Mouse (Mus musculus) hindbrain, embryonic 15.5 days (tissue): ENCODE data around the gene Gm10283. TPM values are rescaled to one million over a fixed set of nuclear protein-coding genes. Genes with fewer than 3 reads are reported as not detected.
"Not testable (repeated sequence)": the region's sequence is repeated elsewhere in the genome, so short reads cannot be mapped to it uniquely, and the experiment has no call there.

Source experiments
- ATAC-seq: fragments of 200-750 bp; cut with Nextera tagmentation; 2 replicates; pipeline ENCODE4 v1.8.0; 2017; ENCODE audit warnings: low read depth, moderate number of reproducible peaks, moderate TSS enrichment; ENCODE audit not compliant: low FRiP score
- H3K27ac ChIP-seq: fragments of 300-500 bp; sonication (generic); replicated peaks from 2 replicates; pipeline ENCODE4 v1.5.1; 2015; ENCODE audit warnings: mild to moderate bottlenecking, inconsistent platforms
- H3K27me3 ChIP-seq: fragments of 300-500 bp; sonication (generic); 2 replicates; pipeline ENCODE4 v1.6.1; 2015; ENCODE audit warnings: control low read depth, inconsistent platforms
- H3K36me3 ChIP-seq: fragments of 300-500 bp; sonication (generic); 2 replicates; pipeline ENCODE4 v1.6.1; 2015; ENCODE audit warnings: control low read depth, inconsistent platforms
- H3K4me1 ChIP-seq: fragments of 300-500 bp; sonication (generic); replicated peaks from 2 replicates; pipeline ENCODE4 v1.6.1; 2015; ENCODE audit warnings: control low read depth, inconsistent platforms
- H3K4me2 ChIP-seq: fragments of 300-500 bp; sonication (generic); 2 replicates; pipeline ENCODE4 v1.6.1; 2015; ENCODE audit warnings: moderate library complexity, mild to moderate bottlenecking, inconsistent platforms
- H3K4me3 ChIP-seq: fragments of 300-500 bp; sonication (generic); 2 replicates; pipeline ENCODE4 v1.5.1; 2015; ENCODE audit warnings: mild to moderate bottlenecking, inconsistent platforms
- H3K9ac ChIP-seq: fragments of 300-500 bp; sonication (generic); 2 replicates; pipeline ENCODE4 v1.6.1; 2015; ENCODE audit warnings: inconsistent platforms
- H3K9me3 ChIP-seq: fragments of 300-500 bp; sonication (generic); 2 replicates; pipeline ENCODE4 v1.6.1; 2016; ENCODE audit warnings: control low read depth, inconsistent platforms
- WGBS: fragments of 180-500 bp; shearing (Covaris S2); methylation state at CpG from one replicate; pipeline ENCODE4 v1.1.7; 2015; 5-methylcytosine and 5-hydroxymethylcytosine counted together
- polyA plus RNA-seq: library from polyadenylated mRNA; unstranded; fragments of >200 nt; fragmentation: Nextera tagmentation; extraction: Ambion mirVana; gene quantifications from 2 replicates; pipeline ENCODE4 v1.2.1, GENCODE M21; 2015

The Gm10283 gene
- not detected in 2 replicates for polyA plus RNA-seq

DNA sequence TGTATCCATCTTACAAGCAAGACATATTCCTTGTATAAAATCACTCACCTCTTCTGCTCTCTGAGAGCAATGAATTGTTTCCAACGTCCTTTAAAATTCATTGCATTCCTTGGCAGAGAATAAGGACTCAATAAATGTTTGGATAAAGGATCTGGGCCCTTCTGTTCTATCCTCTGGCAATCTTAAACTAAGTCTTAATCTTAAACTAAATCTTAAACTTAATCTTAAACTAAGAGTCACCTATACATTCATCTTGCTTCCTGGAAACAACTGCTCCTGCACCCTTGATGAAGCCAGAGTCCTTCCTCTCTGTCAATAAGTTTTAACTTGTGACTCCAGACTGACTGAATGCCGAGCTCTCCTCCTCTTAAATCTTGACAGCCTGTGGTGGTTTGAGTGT is at the start of gene Gm10283:
Gm10283 (minus strand) TSS at position 101 of the 400 bp plus-strand sequence.
- 54% methylated on average over 2 of the region's 2 CpGs for WGBS
- no peak for ATAC-seq

DNA sequence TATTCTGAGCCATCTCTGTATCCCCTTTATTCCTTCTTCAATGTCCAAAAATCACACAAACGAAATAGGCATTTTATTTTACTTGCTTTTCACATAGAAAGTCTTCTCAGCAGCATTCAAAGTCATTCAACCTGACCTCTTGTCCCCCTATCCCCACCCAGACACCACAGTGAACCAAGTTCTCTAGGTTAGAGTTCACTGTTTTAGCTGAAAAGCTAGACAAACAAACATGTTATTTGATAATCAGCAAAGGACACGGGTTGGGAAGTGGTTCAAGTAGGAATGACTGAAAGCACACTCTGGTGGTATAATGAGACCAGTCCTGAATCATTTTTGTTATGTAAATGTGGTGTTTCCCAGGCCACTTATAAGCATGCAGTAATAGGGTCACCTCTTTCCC is 31.9 kb upstream of the Gm10283 start:
- no peak for ATAC-seq
- whole genome bisulfite sequencing = 28% methylated on average over 2 of the region's 2 CpGs
- no peak overlapping the region for H3K4me3 ChIP-seq
- no peak overlapping the region for H3K4me2 ChIP-seq
- H3K9ac ChIP-seq = no peak overlapping the region
- H3K36me3 ChIP-seq = no peaks in the 10 kb centered on the region
- no peaks in the 10 kb centered on the region for H3K9me3 ChIP-seq
- H3K27ac ChIP-seq = no peak overlapping the region
- no peaks in the 10 kb centered on the region for H3K27me3 ChIP-seq
- H3K4me1 ChIP-seq = no peaks in the 10 kb centered on the region

More for the DNA sequence above, at the start of gene Gm10283:
- H3K4me1 ChIP-seq = peaks cover 8% of the 10 kb centered on the region; the same call in 1 of the 2 replicates
- H3K9me3 ChIP-seq = no peaks in the 10 kb centered on the region
- H3K9ac ChIP-seq = no peak within 1 kb of the TSS
- H3K36me3 ChIP-seq = no peaks in the 10 kb centered on the region
- H3K27ac ChIP-seq = no peak within 1 kb of the TSS
- H3K27me3 ChIP-seq = no peaks in the 10 kb centered on the region
- no peak within 1 kb of the TSS for H3K4me2 ChIP-seq
- H3K4me3 ChIP-seq = no peak within 1 kb of the TSS

DNA sequence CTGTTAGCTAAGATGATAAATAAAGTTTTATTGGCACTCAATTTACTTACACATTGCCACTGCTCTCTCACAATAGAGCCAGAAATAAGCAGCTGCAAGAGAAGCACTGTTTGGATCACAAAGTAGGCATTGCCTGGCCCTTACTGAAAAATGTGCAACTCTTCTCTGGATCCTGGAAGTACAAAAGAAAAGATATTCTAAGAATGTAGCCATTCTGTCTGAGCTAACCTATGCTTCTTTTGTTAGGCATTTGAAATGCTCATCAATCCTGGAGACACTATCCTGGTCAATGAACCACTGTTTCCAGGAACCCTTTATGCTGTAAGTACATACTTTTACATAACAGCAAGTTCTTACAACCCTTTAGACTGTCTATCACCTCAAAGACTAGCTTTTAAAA is 15.3 kb upstream of the Gm10283 start:
- H3K4me1 ChIP-seq = no peaks in the 10 kb centered on the region
- no peak overlapping the region for H3K4me2 ChIP-seq
- no peaks in the 10 kb centered on the region for H3K36me3 ChIP-seq
- no peak for ATAC-seq
- no peaks in the 10 kb centered on the region for H3K9me3 ChIP-seq
- H3K27ac ChIP-seq = no peak overlapping the region
- no peaks in the 10 kb centered on the region for H3K27me3 ChIP-seq
- no peak overlapping the region for H3K9ac ChIP-seq
- no peak overlapping the region for H3K4me3 ChIP-seq

DNA sequence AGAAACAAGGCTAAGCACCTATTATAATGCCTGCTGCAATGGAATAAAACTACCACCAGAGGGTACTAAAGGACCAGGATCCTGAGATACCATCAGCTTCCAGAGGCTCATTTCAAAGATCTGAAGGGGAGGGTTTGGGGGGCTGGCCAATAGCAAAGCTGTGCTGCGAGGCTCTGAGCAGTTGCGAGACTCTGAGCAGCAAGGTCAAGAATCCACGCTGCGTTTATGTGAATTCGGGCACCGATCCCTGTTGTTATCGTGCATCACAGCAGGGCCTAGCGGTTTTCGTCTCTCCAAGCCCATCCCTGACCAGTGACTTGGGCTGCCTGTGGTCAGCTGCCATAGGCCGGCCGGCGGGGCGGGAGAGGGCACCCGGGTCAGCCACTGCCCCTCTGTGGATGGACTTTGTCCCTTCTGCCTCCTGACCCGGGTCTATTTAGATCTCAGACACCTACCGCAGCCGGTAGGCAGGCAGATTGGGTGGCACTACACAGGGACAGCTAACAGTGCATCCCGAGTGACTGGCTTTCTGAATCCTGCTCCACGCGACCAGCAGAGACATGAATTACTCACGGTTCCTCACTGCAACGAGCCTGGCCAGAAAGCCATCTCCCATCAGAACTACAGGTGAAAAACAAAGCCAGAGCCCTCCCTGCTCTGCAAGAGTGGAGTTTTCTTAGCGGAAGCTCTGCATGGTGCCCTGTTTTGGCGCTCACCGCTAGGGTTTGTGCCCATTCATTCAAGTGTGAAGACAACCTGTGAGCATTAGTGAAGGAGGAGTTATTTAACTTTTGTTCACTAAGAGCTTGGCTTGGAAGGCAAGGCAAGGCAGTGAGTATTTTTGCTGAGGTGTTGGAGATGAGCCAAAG is 2.9 kb upstream of the Gm10283 start, which contains the start of gene Aadat:
Aadat (plus strand) TSS at position 280 of the 869 bp plus-strand sequence.
- peak within 1 kb of the TSS; percentile 78 for H3K27ac ChIP-seq
- peak within 1 kb of the TSS; percentile 98 for H3K4me2 ChIP-seq
- H3K4me1 ChIP-seq = peaks cover 8% of the 10 kb centered on the region; the same call in 1 of the 2 replicates
- WGBS = under 1% methylated on average over 25 of the region's 25 CpGs
- H3K27me3 ChIP-seq = no peaks in the 10 kb centered on the region
- H3K9ac ChIP-seq = peak within 1 kb of the TSS; percentile 81
- peak within 1 kb of the TSS; percentile 72 for H3K4me3 ChIP-seq
- no peaks in the 10 kb centered on the region for H3K36me3 ChIP-seq
- no peaks in the 10 kb centered on the region for H3K9me3 ChIP-seq
- peak; percentile 98 for ATAC-seq

DNA sequence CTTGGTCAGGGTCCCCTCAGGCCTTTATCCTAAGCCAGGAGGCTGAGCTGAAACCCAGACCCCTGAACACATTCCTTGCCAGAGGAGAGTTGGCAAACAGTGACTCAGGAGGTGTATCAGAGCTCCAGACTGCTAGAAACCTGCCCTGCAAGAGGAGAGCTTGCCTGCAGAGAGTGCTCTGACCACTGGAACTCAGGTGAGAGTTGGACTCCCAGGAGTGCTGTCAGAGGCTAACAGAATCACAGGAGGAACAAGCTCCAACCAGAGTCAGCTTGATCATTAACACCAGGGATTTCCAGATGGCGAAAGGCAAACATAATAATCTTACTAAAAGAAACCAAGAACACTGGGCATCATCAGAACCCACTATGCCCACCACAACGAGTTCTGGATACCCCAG is 8.0 kb downstream of the Gm10283 start:
- H3K27me3 ChIP-seq, H3K4me3 ChIP-seq, H3K4me2 ChIP-seq, H3K27ac ChIP-seq, H3K9me3 ChIP-seq, H3K9ac ChIP-seq, H3K4me1 ChIP-seq, H3K36me3 ChIP-seq, ATAC-seq: not testable (repeated sequence)
- WGBS = 87% methylated on average over 2 of the region's 2 CpGs

DNA sequence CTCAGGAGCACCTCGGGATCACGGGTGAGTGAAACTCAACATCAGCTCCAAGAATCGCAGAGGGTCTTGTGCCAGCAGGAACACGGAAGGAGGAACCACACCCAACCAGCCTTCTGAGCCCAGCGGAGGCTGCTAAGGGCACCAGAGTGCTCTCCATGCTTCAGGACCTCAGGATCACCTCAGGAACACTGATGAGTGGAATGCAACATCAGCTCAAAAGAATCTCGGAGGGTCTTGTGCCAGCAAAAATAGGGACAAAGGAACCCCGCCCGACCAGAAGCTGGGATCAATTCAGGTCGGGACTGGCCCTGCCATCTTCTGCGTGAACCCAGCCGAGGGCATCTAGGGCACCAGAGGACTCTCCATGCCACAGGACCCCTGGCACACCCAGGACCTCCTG is 8.4 kb downstream of the Gm10283 start:
- no peak overlapping the region for H3K4me2 ChIP-seq
- no peak overlapping the region for H3K4me3 ChIP-seq
- 94% methylated on average over 11 of the region's 11 CpGs for WGBS
- H3K36me3 ChIP-seq = no peaks in the 10 kb centered on the region
- H3K27ac ChIP-seq = no peak overlapping the region
- H3K9ac ChIP-seq = no peak overlapping the region
- no peaks in the 10 kb centered on the region for H3K27me3 ChIP-seq
- no peak for ATAC-seq
- no peaks in the 10 kb centered on the region for H3K4me1 ChIP-seq
- H3K9me3 ChIP-seq = no peaks in the 10 kb centered on the region

DNA sequence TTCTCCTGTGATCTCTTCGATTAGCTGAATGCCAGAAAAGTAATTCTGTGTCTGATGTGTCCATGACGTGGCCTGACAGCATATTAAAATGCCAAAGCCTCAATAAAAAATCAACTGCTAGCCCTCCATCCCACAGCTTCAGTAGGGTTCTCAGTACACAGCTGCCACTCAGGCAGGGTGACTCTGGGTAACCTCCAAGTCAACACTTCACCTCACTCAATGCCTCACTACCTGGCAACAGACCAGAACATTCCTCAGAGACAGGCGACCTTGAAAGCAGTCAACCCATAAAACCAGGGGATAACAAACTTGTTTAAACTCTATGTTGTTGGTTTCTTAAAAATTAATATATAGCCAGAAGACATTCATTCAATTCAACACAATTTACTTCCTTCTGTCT is 10.5 kb downstream of the Gm10283 start:
- Histone ChIP-seq H3K9ac (no peak overlapping the region), H3K4me1 (no peaks in the 10 kb centered on the region), H3K27me3 (no peaks in the 10 kb centered on the region), H3K4me2 (no peak overlapping the region), H3K36me3 (no peaks in the 10 kb centered on the region), H3K9me3 (no peaks in the 10 kb centered on the region), H3K27ac (no peak overlapping the region), H3K4me3 (no peak overlapping the region)
- WGBS = 77% methylated on average over 3 of the region's 3 CpGs
- no peak for ATAC-seq

DNA sequence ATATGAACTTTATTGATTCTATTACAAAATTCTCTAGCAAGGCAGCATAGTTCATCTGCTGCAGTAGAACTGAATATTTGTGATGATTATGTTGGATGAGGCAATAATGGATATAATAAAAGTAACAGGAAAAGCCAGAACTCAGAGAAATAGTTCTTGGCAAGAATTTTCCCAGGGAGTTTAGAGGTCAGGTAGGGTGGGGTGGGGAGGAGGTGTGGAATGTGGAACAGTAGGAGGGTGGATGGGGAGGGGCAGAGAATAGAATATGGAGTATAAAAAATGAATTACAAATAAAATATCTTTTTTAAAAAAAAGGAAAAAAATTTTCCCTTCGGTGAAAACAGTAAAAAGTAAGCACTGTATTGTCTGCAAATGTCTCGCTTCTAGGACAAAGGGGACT is 11.1 kb downstream of the Gm10283 start:
- H3K36me3 ChIP-seq = no peaks in the 10 kb centered on the region
- no peak for ATAC-seq
- no peaks in the 10 kb centered on the region for H3K27me3 ChIP-seq
- H3K27ac ChIP-seq = no peak overlapping the region
- H3K4me2 ChIP-seq = no peak overlapping the region
- no peak overlapping the region for H3K9ac ChIP-seq
- no peaks in the 10 kb centered on the region for H3K9me3 ChIP-seq
- WGBS = 87% methylated on average over 2 of the region's 2 CpGs
- H3K4me3 ChIP-seq = no peak overlapping the region
- H3K4me1 ChIP-seq = no peaks in the 10 kb centered on the region

DNA sequence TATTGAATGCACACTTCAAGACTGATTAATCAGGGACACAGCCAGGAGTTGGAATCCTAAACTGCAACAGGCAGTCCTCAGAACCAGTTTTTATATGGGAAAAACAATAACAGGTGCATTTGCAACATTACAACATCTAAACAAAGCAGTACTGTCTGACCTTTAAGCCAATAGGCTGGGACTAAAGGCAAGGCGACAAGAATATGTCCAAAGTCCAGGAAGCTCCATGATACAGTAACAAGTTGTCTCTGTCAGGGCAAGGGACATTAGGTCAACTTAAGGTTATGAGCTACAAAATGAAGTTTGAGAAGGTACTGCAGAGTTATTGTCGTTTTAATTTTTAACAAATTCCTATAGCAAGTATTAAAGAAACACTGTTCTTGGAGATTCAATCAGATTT is 12.9 kb downstream of the Gm10283 start:
- no peaks in the 10 kb centered on the region for H3K4me1 ChIP-seq
- H3K27ac ChIP-seq = no peak overlapping the region
- ATAC-seq = no peak
- no peaks in the 10 kb centered on the region for H3K27me3 ChIP-seq
- no peak overlapping the region for H3K9ac ChIP-seq
- no peaks in the 10 kb centered on the region for H3K36me3 ChIP-seq
- no peaks in the 10 kb centered on the region for H3K9me3 ChIP-seq
- H3K4me2 ChIP-seq = no peak overlapping the region
- 82% methylated on average over 2 of the region's 2 CpGs for WGBS
- H3K4me3 ChIP-seq = no peak overlapping the region

DNA sequence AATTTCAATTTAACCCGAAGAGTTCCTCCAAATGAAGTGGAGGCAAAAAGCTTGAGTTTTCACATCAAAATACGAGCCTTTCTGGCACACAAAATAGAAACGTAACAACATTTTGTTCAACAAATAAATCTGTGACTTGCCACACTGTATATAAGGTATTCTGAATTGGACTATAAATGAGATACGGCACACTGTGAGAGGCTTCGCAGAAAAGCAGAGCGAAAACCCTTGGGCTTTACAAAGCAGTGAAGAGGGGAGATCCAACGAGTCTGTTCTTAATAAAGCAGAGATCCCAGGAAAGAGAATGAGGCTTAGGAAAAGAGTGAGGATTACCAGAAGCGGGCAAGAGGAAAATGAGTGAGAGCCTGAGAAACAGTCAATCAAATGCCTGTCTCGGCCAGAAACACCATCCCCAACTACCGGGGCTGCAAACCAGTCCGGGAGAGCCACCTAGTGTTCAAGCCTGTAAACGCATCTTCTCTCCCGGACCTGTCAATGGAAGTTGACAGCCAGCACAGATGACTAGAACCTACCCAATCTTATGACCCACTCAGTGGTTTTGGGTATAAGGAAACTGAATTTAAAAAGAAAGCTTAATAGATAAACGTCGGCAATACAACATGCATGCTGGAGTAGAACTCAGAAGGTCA is 36.2 kb downstream of the Gm10283 start:
- H3K4me3 ChIP-seq = peak overlapping the region; percentile 10; the same call in 1 of the 2 replicates
- H3K9ac ChIP-seq = peak overlapping the region; percentile 8; the same call in 1 of the 2 replicates
- H3K27me3 ChIP-seq = no peaks in the 10 kb centered on the region
- H3K9me3 ChIP-seq = no peaks in the 10 kb centered on the region
- H3K4me2 ChIP-seq = peak overlapping the region; percentile 39
- H3K27ac ChIP-seq = no peak overlapping the region
- H3K36me3 ChIP-seq = no peaks in the 10 kb centered on the region
- no peaks in the 10 kb centered on the region for H3K4me1 ChIP-seq
- 36% methylated on average over 15 of the region's 15 CpGs for WGBS
- ATAC-seq = peak; percentile 89

DNA sequence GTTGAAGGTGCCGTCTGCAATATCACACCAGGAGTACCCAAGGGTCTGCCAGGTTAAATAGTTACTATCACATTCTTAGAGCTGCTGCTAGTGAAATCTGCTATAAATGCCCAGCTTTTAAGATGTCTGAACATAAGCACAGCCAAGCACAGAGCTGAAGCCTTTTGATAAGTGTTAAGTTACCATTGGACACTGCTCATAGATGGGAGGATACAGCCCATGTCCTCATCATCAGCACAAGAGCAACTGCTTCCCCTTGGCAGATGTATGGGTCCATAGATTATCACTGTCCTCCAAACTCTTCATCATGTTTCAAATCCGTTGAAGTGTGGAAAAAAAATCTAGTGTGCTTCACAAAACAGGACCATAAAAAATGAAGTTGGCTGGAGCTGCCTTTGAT is 53.7 kb downstream of the Gm10283 start:
- no peak overlapping the region for H3K4me3 ChIP-seq
- no peak overlapping the region for H3K27ac ChIP-seq
- no peak for ATAC-seq
- 69% methylated on average over 2 of the region's 2 CpGs for WGBS
- H3K9ac ChIP-seq = no peak overlapping the region
- H3K36me3 ChIP-seq = no peaks in the 10 kb centered on the region
- H3K9me3 ChIP-seq = no peaks in the 10 kb centered on the region
- no peaks in the 10 kb centered on the region for H3K27me3 ChIP-seq
- H3K4me1 ChIP-seq = no peaks in the 10 kb centered on the region
- no peak overlapping the region for H3K4me2 ChIP-seq

DNA sequence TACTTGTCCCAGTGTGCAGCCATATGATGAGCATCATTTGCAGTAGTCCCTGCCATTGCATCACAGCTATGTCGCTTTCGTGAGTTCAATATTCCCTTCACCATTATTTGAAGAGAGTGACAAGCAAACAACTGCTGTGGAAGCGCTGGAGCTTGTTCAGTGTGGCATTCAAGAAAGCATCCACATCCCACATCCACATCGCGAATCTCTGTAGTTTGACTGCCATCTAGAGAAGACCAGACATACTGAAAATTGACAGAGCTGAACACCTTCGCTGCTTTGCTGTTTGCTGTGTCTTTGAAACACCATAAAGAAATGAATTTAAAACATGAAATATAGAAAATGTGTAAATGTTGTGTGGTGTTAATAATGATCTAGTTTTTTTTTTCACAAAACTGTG is 58.0 kb downstream of the Gm10283 start:
- H3K9me3 ChIP-seq = no peaks in the 10 kb centered on the region
- WGBS = 60% methylated on average over 6 of the region's 6 CpGs
- H3K4me1 ChIP-seq = no peaks in the 10 kb centered on the region
- H3K27me3 ChIP-seq = no peaks in the 10 kb centered on the region
- no peak overlapping the region for H3K9ac ChIP-seq
- no peak overlapping the region for H3K27ac ChIP-seq
- no peak overlapping the region for H3K4me2 ChIP-seq
- H3K36me3 ChIP-seq = no peaks in the 10 kb centered on the region
- H3K4me3 ChIP-seq = no peak overlapping the region
- ATAC-seq = peak; percentile 85
